Mouse (Mus musculus) B cell, adult 62 days (primary cell): Measurements from ENCODE around the gene Mrps16. TPM values are rescaled to one million over a fixed set of nuclear protein-coding genes. Genes with fewer than 3 reads are reported as not detected.

Experiments used
- total RNA-seq: library from RNA; stranded (reverse); gene quantifications from 4 replicates; pipeline ENCODE4 v1.2.4, GENCODE M21; 2023

The Mrps16 gene
- 34.6 to 43.1 TPM (median 37.0 TPM) in 4 replicates for total RNA-seq

GRCm38 (mm10) chr14:20393205-20393913, at the start of gene Mrps16:
Gene Mrps16 (minus strand): TSS chr14:20393634.

GRCm38 (mm10) chr14:20388441-20389129, 4.8 kb downstream of the Mrps16 start, which contains the start of gene Dnajc9:
Gene Dnajc9 (minus strand): TSS chr14:20388910.

GRCm38 (mm10) chr14:20347991-20348541, 45.4 kb downstream of the Mrps16 start, which contains the start of the genes Ecd and Fam149b:
Gene Ecd (minus strand): TSS chr14:20348121.
Gene Fam149b (plus strand): TSS chr14:20348162.

Other genes starting within 250 kb of the Mrps16 start
- gene Kcnk5, start 211.8 kb downstream of the Mrps16 start, total RNA-seq = 20.6 to 22.6 TPM (median 22.1 TPM) in 4 replicates
- gene Kcnk16, start 124.4 kb downstream of the Mrps16 start, total RNA-seq = not detected in 4 replicates
- 17.1 to 22.7 TPM (median 19.9 TPM) in 4 replicates for gene Nudt13, start 98.9 kb downstream of the Mrps16 start, total RNA-seq
- gene Ecd, start 45.5 kb downstream of the Mrps16 start, total RNA-seq = 40.2 to 52.4 TPM (median 44.7 TPM) in 4 replicates
- gene Fam149b, start 45.5 kb downstream of the Mrps16 start, total RNA-seq = 29.2 to 43.8 TPM (median 38.7 TPM) in 4 replicates
- gene Dnajc9, start 4.7 kb downstream of the Mrps16 start, total RNA-seq = 80.9 to 84.6 TPM (median 83.3 TPM) in 4 replicates
- not detected in 4 replicates for gene Cfap70, start 58.6 kb upstream of the Mrps16 start, total RNA-seq
- gene Anxa7, start 86.5 kb upstream of the Mrps16 start, total RNA-seq = 49.7 to 53.2 TPM (median 50.3 TPM) in 4 replicates
- 2.8 to 4.5 TPM (median 4.2 TPM) in 4 replicates for gene Mss51, start 103.3 kb upstream of the Mrps16 start, total RNA-seq
- 101 to 117 TPM (median 110 TPM) in 4 replicates for gene Ppp3cb, start 152.9 kb upstream of the Mrps16 start, total RNA-seq
- gene Usp54, start 247.4 kb upstream of the Mrps16 start, total RNA-seq = 5.2 to 6.9 TPM (median 5.8 TPM) in 4 replicates